Mouse (Mus musculus) kidney, postnatal 4 days (tissue): ENCODE results near the gene Tbc1d14.

Experiments used
- DNase-seq, 2 experiments: peaks; one replicate each; pipeline ENCODE4 v3.0.0; 2021; ENCODE audit warnings: mixed read lengths in 2 of 2

Tbc1d14 gene

GRCm38 (mm10) chr5:36575745-36576144 lies 17.3 kb downstream of the Tbc1d14 start:
- no peak for DNase-seq

- DNase-seq = peak; percentile 48 to 66
These were observed 17.8 kb downstream of the Tbc1d14 start for GRCm38 (mm10) chr5:36575227-36575626.

- no peak for DNase-seq
These were observed 18.8 kb downstream of the Tbc1d14 start for GRCm38 (mm10) chr5:36574147-36574870.

- no peak for DNase-seq
These were observed 19.7 kb downstream of the Tbc1d14 start for GRCm38 (mm10) chr5:36573354-36573753.

- no peak for DNase-seq
These were observed 21.7 kb downstream of the Tbc1d14 start for GRCm38 (mm10) chr5:36571371-36571770.

GRCm38 (mm10) chr5:36570546-36571245 lies 22.4 kb downstream of the Tbc1d14 start:
- DNase-seq = no peak

GRCm38 (mm10) chr5:36570098-36570497 lies 23.0 kb downstream of the Tbc1d14 start:
- no peak for DNase-seq

GRCm38 (mm10) chr5:36568118-36568517 lies 25.0 kb downstream of the Tbc1d14 start:
- DNase-seq = peak; percentile 32 to 49

GRCm38 (mm10) chr5:36567627-36568026 lies 25.4 kb downstream of the Tbc1d14 start:
- DNase-seq = no peak

- DNase-seq = no peak
These were observed 28.5 kb downstream of the Tbc1d14 start for GRCm38 (mm10) chr5:36564530-36564929.

- no peak for DNase-seq
These were observed 29.3 kb downstream of the Tbc1d14 start for GRCm38 (mm10) chr5:36563741-36564140.

- DNase-seq = no peak
These were observed 30.2 kb downstream of the Tbc1d14 start for GRCm38 (mm10) chr5:36562791-36563445.

GRCm38 (mm10) chr5:36561509-36561908 lies 31.6 kb downstream of the Tbc1d14 start:
- peak; percentile 30 to 54 for DNase-seq

GRCm38 (mm10) chr5:36560490-36560889 lies 32.6 kb downstream of the Tbc1d14 start:
- DNase-seq = no peak

GRCm38 (mm10) chr5:36559510-36560235 lies 33.4 kb downstream of the Tbc1d14 start:
- no peak for DNase-seq

- DNase-seq = no peak
These were observed 34.0 kb downstream of the Tbc1d14 start for GRCm38 (mm10) chr5:36559106-36559505.

GRCm38 (mm10) chr5:36558526-36558925 lies 34.5 kb downstream of the Tbc1d14 start:
- no peak for DNase-seq

GRCm38 (mm10) chr5:36557584-36558308 lies 35.3 kb downstream of the Tbc1d14 start:
- DNase-seq = peak; percentile 34 to 57

GRCm38 (mm10) chr5:36556906-36557305 lies 36.2 kb downstream of the Tbc1d14 start:
- no peak for DNase-seq

- no peak for DNase-seq
These were observed 36.8 kb downstream of the Tbc1d14 start for GRCm38 (mm10) chr5:36556289-36556688.

GRCm38 (mm10) chr5:36554496-36554895 lies 38.6 kb downstream of the Tbc1d14 start:
- no peak for DNase-seq

GRCm38 (mm10) chr5:36553886-36554285 lies 39.2 kb downstream of the Tbc1d14 start:
- no peak for DNase-seq
